Mouse (Mus musculus) brain, embryonic 18.5 days (tissue): ENCODE data around the gene Cav3.
A peak's percentile ranks its signal among the peaks of the same experiment; 100 is the strongest.

Experiments used
- DNase-seq: peaks from one replicate; pipeline ENCODE4 v3.0.0-alpha.2; 2012; ENCODE audit warnings: low read depth, low spot score

The Cav3 gene

GRCm38 (mm10) chr6:112494620-112495081, 35.3 kb downstream of the Cav3 start:
- DNase-seq: no peak

- no peak for DNase-seq
Measured at GRCm38 (mm10) chr6:112495219-112495618, 35.9 kb downstream of the Cav3 start.

- DNase-seq: no peak
Measured at GRCm38 (mm10) chr6:112496291-112497060, 37.2 kb downstream of the Cav3 start.

DNA sequence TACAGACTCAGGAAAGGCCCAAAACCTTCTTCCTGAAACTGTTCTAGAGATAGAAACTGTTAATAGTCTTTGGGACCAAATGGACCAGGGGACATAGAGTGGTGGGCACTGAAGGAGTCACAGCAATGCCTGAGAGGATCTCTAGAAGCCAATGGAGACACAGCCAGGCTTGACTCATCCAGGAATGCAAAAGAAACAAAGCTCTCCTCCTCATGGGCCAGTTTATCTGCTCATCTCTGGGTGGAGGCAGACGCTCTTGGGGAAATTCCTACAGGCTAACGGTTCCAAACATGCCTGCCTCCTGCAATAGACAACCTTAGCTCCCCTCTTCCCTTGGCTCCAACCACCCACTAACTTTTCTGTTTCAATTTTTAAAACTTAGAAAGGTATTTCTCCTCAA, 38.2 kb downstream of the Cav3 start:
- no peak for DNase-seq

- no peak for DNase-seq
Measured at GRCm38 (mm10) chr6:112498716-112499115, 39.4 kb downstream of the Cav3 start.

- DNase-seq: no peak
Measured at GRCm38 (mm10) chr6:112499456-112499855, 40.2 kb downstream of the Cav3 start.

- no peak for DNase-seq
Measured at GRCm38 (mm10) chr6:112501156-112501555, 41.9 kb downstream of the Cav3 start.

DNA sequence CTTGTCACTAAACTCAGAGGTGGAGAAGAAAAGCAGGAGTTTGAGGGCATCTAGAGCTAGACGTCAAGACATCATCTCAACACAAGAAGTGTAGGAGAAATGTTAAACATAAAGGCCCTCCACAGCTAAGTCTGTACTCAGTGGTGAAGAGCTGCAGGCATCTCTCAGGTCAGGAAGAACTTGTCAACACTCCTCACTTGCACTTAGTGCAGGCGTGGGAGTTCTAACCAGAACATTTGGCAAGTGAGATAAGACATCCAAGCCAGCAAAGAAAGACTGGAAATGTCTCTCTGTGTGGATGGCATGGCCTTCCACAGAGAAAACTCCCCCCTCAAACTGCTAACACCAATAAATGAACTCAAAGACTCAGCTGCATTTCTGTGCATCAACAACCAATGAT, 48.3 kb downstream of the Cav3 start:
- no peak for DNase-seq

- no peak for DNase-seq
Measured at GRCm38 (mm10) chr6:112509590-112510131, 50.4 kb downstream of the Cav3 start.

GRCm38 (mm10) chr6:112510346-112510745, 51.0 kb downstream of the Cav3 start:
- DNase-seq: peak; percentile 26

- DNase-seq: no peak
Measured at GRCm38 (mm10) chr6:112514591-112514990, 55.3 kb downstream of the Cav3 start.

DNA sequence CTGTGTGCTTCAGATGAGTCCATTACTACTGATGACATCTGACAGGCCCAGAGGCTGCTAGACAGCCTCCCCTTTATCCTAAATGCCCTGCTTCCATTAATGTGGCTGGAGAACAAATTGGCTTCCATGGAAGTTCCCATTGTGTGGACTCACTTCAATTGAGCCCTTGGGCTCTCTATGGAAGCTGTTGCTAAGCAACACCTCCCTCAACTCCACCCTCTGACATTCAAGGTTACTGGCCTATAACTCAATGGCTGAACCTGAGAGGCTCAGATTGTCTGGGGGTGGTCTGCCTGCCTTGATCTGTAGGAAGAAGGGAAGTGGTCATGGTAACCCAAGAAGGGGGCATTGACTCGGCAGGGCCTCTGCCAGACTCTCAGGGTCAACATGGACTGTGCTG, 57.2 kb downstream of the Cav3 start:
- no peak for DNase-seq

GRCm38 (mm10) chr6:112517572-112517971, 58.3 kb downstream of the Cav3 start:
- no peak for DNase-seq

- DNase-seq: no peak
Measured at GRCm38 (mm10) chr6:112517991-112518390, 58.7 kb downstream of the Cav3 start.
